Mouse (Mus musculus): Measurements from ENCODE around the gene Ciita.
A peak's percentile ranks its signal among the peaks of the same experiment; 100 is the strongest.

Ciita gene

GRCm38 (mm10) chr16:10567153-10567552 lies 87.3 kb downstream of the Ciita start:
- no peak for DNase-seq

DNA sequence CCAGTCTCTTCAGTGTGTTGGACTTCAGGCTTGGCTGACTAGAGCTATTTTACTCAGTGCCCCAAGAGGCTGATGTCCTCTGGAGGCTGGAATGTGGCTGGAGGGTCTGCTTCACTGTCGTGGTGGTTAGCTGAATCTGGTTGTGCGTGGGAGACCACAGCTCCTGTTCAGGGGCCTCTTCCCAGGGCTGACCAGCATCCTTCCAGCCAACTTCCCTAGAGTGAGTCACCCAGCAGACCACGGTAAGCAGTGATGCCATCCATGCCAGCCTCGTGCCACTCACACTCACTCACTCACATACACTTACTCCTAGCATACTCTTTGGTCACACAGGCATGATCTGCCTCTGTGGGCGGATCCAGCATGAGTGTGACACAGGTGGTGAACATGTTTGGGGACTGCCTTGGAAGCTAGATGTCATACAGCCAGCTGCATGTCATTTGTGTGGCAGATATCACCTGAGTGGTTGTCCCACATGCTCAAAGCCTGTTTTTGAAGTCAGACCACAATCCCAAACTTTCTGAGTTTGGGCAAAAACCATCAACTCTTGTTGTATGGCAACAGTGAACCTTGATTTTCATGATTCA lies 90.0 kb downstream of the Ciita start:
- no peak for DNase-seq

DNA sequence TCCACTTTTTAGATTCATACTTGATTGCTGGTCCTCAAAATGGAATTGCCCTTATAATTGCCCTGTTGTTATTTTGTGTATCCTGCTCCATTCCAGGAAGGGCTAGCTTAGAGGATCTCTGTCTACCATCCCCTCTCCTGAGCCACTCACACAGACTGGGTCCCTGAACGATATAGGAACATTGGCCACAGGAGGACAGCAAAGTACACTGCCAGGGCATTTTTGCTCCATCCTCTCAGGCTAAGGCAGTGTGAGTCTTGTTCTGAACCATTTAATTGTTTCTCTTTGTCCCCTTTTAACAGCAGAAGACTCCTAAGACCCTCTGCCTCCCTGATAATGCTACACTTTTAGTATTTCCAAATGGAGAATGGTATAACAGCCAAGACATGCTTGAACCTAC lies 90.8 kb downstream of the Ciita start:
- DNase-seq = peak in 1 of 2 experiments; percentile 40

DNA sequence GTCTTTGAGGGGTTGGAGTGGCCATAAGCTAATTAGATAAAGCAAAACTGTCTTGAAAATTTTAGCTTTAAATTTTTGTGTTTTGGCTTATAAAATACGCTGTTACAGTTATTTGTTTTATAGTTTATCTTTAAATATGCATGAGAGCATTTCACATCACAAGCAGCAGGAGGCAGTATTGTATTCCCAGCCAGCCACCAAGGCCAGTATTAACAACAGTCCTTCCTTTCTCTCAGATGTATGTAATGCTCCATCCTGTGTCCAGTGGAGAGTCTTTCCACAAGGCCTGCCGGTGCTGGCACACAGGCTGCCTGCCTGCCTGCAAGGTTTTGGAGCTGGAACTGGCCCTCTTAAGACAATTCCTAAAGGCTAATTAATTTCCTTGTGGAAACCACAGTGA lies 92.0 kb downstream of the Ciita start:
- no peak for DNase-seq

- DNase-seq = no peak
These were observed 95.1 kb downstream of the Ciita start for GRCm38 (mm10) chr16:10574936-10575335.

DNA sequence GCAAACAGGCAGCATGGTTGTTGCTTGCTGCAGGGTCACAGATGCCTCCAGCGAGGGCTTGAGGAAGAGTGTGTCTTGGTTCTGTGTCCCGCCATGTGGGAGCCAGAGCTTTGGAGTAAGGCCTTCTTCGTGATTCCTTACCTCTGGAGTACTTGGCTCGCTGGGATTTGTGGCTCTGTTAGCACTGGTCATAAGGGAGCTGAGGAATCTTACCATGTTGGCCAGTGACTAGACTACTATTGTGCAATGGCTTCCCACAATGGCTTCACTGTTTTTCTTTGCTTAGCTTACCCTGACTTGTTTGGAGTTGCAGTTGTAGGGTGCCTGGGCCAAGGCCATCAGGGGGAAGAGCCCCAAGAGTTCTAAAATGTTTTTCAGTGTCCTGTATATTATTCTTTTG lies 96.1 kb downstream of the Ciita start:
- no peak for DNase-seq

DNA sequence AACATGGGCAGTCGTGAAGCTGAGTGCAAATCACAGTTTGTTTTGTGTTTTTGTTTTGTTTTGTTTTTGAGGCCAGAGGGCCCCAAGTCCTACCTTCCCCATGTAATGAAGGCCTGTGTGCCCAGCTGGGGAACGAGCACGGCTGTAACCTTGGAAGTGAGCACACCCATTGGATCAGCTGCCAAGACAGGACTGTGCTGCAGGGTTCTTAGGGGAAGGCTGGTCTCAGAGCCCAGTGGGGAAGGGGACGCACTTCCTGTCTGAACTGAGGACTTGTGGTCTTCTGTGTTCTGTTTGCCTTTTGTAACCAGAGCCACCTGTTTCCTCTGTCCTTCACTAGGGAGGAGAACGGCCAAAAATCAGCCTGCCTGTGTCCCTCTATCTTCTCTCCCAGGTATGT lies 97.7 kb downstream of the Ciita start:
- no peak for DNase-seq
